Mouse (Mus musculus) Patski (cell line): ENCODE measurements around the gene Kcnj8. TPM values are rescaled to one million over a fixed set of nuclear protein-coding genes. Genes with fewer than 3 reads are reported as not detected.

Experiments used
- ATAC-seq: fragments of 100-300 bp; one replicate; pipeline ENCODE4 v1.8.0; 2021
- CTCF ChIA-PET: fragments of 350-600 bp; sonication (Branson Sonifier 250); formaldehyde crosslinking; loops from one replicate; lab custom pipeline; 2022; ENCODE audit warnings: inconsistent platforms; lab: Charles Lee
- POLR2A ChIA-PET: fragments of 350-600 bp; sonication (Branson Sonifier 250); formaldehyde crosslinking; loops from one replicate; lab custom pipeline; 2022; ENCODE audit warnings: antibody characterized with exemption, inconsistent platforms; lab: Charles Lee
- DNase-seq: peaks from one replicate; pipeline ENCODE4 v3.0.0-alpha.2; 2011; ENCODE audit warnings: low read depth, low spot score
- H3K27me3 ChIP-seq: fragments of 371-371 bp; one replicate; pipeline ENCODE4 v1.5.1; 2021
- CTCF ChIP-seq: fragments of 100-300 bp; IDR thresholded peaks from one replicate; pipeline ENCODE4 v1.5.1; 2021
- in situ Hi-C: fragments of 300-500 bp; cut with MboI; formaldehyde crosslinking; loops from 3 replicates; pipeline ENCODE4 v1.11.1; 2018; ENCODE audit warnings: low pct_unique_long_range_greater_than_20kb, mixed read lengths
- polyA plus RNA-seq: library from polyadenylated mRNA; unstranded; gene quantifications from one replicate; pipeline ENCODE4 v1.2.3, GENCODE M21; 2021

The Kcnj8 gene
- polyA plus RNA-seq, 1 experiment from 2014 or later = not detected

DNA sequence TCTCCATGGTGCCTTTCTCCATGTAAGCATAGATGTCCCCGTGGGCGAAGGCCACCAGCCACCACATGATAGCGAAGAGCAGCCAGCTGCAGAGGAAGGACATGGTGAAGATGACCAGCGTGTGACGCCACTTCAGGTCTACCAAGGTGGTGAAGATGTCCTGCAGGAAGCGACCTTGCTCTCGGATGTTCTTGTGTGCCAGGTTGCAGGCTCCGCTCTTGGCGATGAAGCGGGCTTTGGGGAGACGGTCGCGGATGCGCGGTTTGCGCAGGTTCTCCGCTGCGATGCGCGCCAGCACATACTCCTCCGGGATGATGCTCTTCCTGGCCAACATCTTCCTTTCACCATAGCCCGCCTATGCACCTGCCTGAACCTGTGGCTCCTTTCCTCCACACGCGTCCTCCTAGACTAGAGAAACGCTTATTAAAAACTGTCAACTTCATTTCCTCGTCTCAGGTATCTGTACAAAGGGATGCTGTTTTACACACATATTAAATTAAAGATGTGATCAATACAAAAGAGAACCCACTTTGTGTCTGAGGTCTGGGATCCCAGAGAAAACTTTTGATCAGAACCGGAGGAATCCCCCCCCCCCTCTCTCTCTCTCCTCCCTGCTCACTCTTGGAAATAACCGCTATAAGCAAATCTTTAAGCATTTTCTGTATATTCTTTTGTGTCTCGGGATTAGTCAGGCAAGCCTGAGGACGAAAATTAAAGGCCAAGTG, 1.2 kb downstream of the Kcnj8 start:
- in situ Hi-C loops = no loop called here
- ATAC-seq = no peak
- POLR2A ChIA-PET = no interaction called here
- peaks cover 20% of the 10 kb centered on the region for H3K27me3 ChIP-seq
- CTCF ChIA-PET = no interaction called here
- no peak for DNase-seq
- no peak for TF ChIP-seq CTCF

- ATAC-seq (no peak), DNase-seq (no peak)
- ChIA-PET POLR2A (no interaction called here), CTCF (interaction anchor here (0.9 to 1.2 kb wide), 3 partner anchors 8 to 25 kb away, joined by 3 read pairs; no protein-coding TSS in a partner anchor)
- no peak for TF ChIP-seq CTCF
- in situ Hi-C loops = no loop called here
- H3K27me3 ChIP-seq = peaks cover 20% of the 10 kb centered on the region
Measured at GRCm38 (mm10) chr6:142568713-142569357, 2.6 kb downstream of the Kcnj8 start.

DNA sequence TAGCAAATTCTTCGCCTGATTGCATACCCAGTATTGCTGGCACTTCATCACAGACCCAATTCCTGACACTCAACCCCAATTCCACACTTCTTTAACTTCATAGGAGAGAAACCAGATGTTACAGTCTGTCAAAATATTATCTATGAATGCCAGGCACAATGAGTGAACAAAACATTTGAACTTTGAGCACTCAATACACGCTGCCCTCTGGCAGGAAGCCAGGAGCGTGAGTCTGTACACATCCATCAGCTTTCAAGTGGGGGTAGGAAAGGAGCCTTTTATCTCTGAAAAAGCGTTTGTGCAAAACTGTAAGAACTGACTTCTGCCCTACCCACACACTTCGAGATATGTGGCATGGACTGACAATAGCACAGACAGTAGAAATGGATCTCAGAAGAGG, 4.0 kb downstream of the Kcnj8 start:
- peaks cover 20% of the 10 kb centered on the region for H3K27me3 ChIP-seq
- in situ Hi-C loops = no loop called here
- TF ChIP-seq CTCF = no peak
- CTCF ChIA-PET = interaction anchor here (1.2 kb wide), 1 partner anchor 9 kb away, joined by 3 read pairs; no protein-coding TSS in a partner anchor
- no peak for DNase-seq
- ATAC-seq = no peak
- POLR2A ChIA-PET = no interaction called here

- TF ChIP-seq CTCF = no peak
- ChIA-PET POLR2A (no interaction called here), CTCF (interaction anchor here (1.0 kb wide), 1 partner anchor 18 kb away, joined by 3 read pairs; no protein-coding TSS in a partner anchor)
- ATAC-seq (no peak), DNase-seq (no peak)
- in situ Hi-C loops = no loop called here
- peaks cover 12% of the 10 kb centered on the region for H3K27me3 ChIP-seq
Measured at GRCm38 (mm10) chr6:142564746-142565145, 6.7 kb downstream of the Kcnj8 start.

DNA sequence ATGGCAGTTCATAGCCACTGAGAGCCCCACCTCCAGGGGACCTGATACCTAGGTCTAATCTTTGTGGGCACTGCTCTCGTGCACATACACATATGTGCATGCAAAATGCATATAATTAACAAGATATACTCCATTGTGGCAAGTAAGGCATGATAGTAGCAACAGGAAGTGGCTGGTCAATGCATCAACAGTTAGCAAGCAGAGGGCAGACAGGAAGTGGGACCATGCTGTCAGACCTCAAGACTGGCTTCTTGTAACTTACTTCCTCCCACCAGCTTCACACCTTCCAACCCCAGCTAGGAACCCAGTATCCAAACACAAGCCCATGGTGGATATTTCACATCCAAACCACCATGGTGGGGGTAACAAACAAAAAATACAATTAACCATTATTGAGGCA, 10.3 kb downstream of the Kcnj8 start:
- CTCF ChIA-PET = interaction anchor here (0.9 kb wide), 1 partner anchor 8 kb away, joined by 3 read pairs; no protein-coding TSS in a partner anchor
- DNase-seq = no peak
- TF ChIP-seq CTCF = no peak

DNA sequence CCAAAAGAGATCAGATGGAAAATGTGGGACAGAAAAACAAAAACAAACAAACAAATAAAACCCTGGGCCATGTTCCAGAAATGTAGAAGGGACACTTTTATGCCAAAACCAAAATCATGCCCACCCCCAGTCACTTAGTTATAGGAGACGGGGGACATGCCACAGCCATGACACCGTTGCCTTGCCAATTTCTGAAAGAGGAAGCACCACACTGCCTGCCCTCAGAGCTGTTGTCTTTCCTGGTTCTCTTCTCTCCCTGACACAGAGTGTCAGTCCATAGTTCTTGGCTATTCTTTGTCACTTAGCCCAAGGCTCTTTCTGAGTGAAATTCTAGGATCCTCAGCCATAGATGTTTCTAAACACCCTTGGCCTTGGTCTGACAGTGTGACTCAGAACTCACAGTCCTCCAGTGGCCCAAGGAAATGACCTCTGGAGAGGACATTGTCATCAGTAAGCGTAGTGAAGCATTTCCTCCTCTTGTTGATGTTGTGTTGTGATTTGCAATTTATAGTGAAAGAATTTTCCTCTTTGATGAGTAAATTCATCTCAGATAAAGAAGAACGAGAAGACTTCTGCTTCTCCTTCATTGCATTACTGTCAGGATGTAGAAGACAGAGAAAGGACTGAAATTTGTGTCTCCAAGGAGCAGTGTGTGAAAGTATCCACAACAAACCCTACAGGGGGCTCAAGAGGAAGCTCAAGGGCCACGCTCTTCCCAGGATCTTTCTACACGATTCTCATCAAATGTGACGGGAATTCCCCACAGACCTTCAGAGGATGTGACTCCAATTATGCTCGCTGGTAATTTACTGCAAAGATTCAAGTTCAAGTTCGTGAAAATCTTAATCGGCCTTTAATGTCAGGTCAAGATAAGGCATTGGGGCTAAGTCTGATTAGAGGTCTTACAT, 12.4 kb downstream of the Kcnj8 start:
- CTCF ChIA-PET = interaction anchor here (0.9 to 2.6 kb wide), 8 partner anchors 9 to 176 kb away, joined by 3 to 12 read pairs (median 3); no protein-coding TSS in a partner anchor
- POLR2A ChIA-PET = no interaction called here
- DNase-seq (no peak), ATAC-seq (no peak)
- TF ChIP-seq CTCF = no peak
- in situ Hi-C loops = loop anchor here (10.0 kb wide), 1 partner anchor 166 kb away; no protein-coding TSS in a partner anchor
- H3K27me3 ChIP-seq = no peaks in the 10 kb centered on the region

More for the DNA sequence above, 10.3 kb downstream of the Kcnj8 start:
- POLR2A ChIA-PET = no interaction called here
- no peak for ATAC-seq
- in situ Hi-C loops = no loop called here
- peaks cover 8% of the 10 kb centered on the region for H3K27me3 ChIP-seq

DNA sequence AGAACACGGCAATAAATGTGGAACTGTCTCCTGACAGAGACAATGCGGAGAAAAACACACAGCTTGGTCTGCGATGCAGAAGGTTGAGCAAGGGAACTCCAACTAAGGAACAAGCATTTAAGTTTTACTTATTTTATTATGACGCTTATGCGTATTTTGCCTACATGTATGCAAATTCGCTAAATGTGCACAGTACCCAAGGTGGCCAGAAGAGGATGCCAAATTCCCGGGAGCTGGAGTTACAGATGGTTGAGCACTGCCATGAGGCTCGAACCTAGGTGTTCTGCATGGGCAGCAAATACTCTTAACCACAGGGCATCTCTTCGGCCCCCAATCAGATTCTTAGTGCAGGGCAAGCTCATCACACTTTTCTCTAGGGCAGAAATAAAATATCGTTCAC, 13.3 kb downstream of the Kcnj8 start:
- CTCF ChIA-PET = interaction anchor here (0.9 to 2.6 kb wide), 8 partner anchors 10 to 177 kb away, joined by 3 to 12 read pairs (median 3); no protein-coding TSS in a partner anchor

DNA sequence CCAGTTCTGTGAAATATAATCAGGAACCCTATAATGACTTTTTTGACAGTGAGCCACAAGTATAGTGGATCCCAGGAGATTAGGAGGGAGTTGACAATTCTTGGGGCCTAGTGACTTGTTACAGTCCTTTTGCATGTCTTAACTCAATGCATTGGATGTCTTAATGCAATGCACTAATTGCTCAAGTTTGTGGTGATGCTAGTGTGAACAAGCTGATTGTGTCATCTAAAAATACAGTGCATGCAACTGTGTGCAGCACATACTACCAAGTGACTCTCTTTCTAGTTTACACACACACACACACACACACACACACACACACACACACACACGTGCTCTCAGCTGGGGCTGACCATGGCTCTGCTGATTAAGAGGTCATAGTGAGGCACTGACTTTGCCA, 15.4 kb downstream of the Kcnj8 start:
- in situ Hi-C loops = loop anchor here (10.0 kb wide), 1 partner anchor 169 kb away; no protein-coding TSS in a partner anchor
- no peak for TF ChIP-seq CTCF
- ChIA-PET CTCF (no interaction called here), POLR2A (interaction anchor here (0.6 kb wide), 1 partner anchor 1143 kb away, joined by 7 read pairs; no protein-coding TSS in a partner anchor)
- DNase-seq (no peak), ATAC-seq (no peak)
- no peaks in the 10 kb centered on the region for H3K27me3 ChIP-seq

More for the DNA sequence above, 13.3 kb downstream of the Kcnj8 start:
- POLR2A ChIA-PET = no interaction called here
- in situ Hi-C loops = loop anchor here (10.0 kb wide), 1 partner anchor 167 kb away; no protein-coding TSS in a partner anchor
- DNase-seq (no peak), ATAC-seq (no peak)
- no peaks in the 10 kb centered on the region for H3K27me3 ChIP-seq
- peak; percentile 62 for TF ChIP-seq CTCF

- ATAC-seq (no peak), DNase-seq (no peak)
- TF ChIP-seq CTCF = no peak
- CTCF ChIA-PET = no interaction called here
- POLR2A ChIA-PET = no interaction called here
- in situ Hi-C loops = loop anchor here (10.0 kb wide), 1 partner anchor 173 kb away; no protein-coding TSS in a partner anchor
- H3K27me3 ChIP-seq = no peaks in the 10 kb centered on the region
Measured at GRCm38 (mm10) chr6:142551482-142551881, 19.9 kb downstream of the Kcnj8 start.

DNA sequence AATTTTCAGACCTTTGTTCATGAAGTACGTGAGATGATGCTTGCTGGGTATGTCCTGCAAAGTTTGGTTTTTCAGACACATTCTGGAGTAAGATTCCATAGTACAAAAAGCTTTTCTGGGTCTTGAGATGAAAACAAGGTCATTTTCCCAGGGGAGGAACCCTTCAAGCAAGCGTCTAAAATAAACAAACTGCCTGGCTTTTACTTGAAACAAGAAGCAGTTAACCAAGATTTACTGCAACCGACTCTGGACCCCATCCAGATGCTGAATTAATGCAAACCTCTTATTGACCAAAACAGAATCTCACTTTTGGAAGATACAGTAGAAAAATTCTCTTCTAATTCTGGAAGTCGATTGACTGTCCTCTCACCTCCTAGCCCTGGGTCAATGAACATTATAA, 20.5 kb downstream of the Kcnj8 start:
- H3K27me3 ChIP-seq = no peaks in the 10 kb centered on the region
- DNase-seq (no peak), ATAC-seq (no peak)
- POLR2A ChIA-PET = no interaction called here
- in situ Hi-C loops = loop anchor here (10.0 kb wide), 1 partner anchor 174 kb away; no protein-coding TSS in a partner anchor
- CTCF ChIA-PET = interaction anchor here (1.3 kb wide), 1 partner anchor 12 kb away, joined by 4 read pairs; no protein-coding TSS in a partner anchor
- TF ChIP-seq CTCF = no peak
